Mouse (Mus musculus): ENCODE data around the gene Olfr477. TPM values are rescaled to one million over a fixed set of nuclear protein-coding genes. Genes with fewer than 3 reads are reported as not detected.

The Olfr477 gene
- polyA plus RNA-seq (2014; fragmentation: Illumina TruSeq; extraction: RNeasy Lipid Tissue Mini Kit (QIAGEN cat#74804); ENCODE audit: low read depth, low replicate concordance), result not detected

GRCm38 (mm10) chr7:107986393-107986792 lies at the start of gene Olfr477:
Olfr477 (plus strand) TSS chr7:107986693.

GRCm38 (mm10) chr7:107954343-107954742 lies 32.1 kb upstream of the Olfr477 start, which contains the start of gene Olfr474:
Olfr474 (plus strand) TSS chr7:107954643.

GRCm38 (mm10) chr7:107964503-107964902 lies 22.0 kb upstream of the Olfr477 start, which contains the start of gene Olfr476:
Olfr476 (plus strand) TSS chr7:107964803.

GRCm38 (mm10) chr7:108033889-108034288 lies 47.4 kb downstream of the Olfr477 start, which contains the start of gene Olfr478:
Olfr478 (minus strand) TSS chr7:108033989.

Other genes with a start within 250 kb of the Olfr477 start
- 10.8 TPM for gene Cyb5r2, start 228.7 kb upstream of the Olfr477 start, polyA plus RNA-seq (2014; fragmentation: Illumina TruSeq; extraction: RNeasy Lipid Tissue Mini Kit (QIAGEN cat#74804); ENCODE audit: low read depth, low replicate concordance)
- 426 TPM for gene Ovch2, start 185.5 kb upstream of the Olfr477 start, polyA plus RNA-seq (2014; fragmentation: Illumina TruSeq; extraction: RNeasy Lipid Tissue Mini Kit (QIAGEN cat#74804); ENCODE audit: low read depth, low replicate concordance)
- 0.94 TPM for gene Olfr467, start 174.4 kb upstream of the Olfr477 start, polyA plus RNA-seq (2014; fragmentation: Illumina TruSeq; extraction: RNeasy Lipid Tissue Mini Kit (QIAGEN cat#74804); ENCODE audit: low read depth, low replicate concordance)
- not detected for gene Olfr469, start 161.2 kb upstream of the Olfr477 start, polyA plus RNA-seq (2014; fragmentation: Illumina TruSeq; extraction: RNeasy Lipid Tissue Mini Kit (QIAGEN cat#74804); ENCODE audit: low read depth, low replicate concordance)
- gene Olfr470, start 139.2 kb upstream of the Olfr477 start, polyA plus RNA-seq (2014; fragmentation: Illumina TruSeq; extraction: RNeasy Lipid Tissue Mini Kit (QIAGEN cat#74804); ENCODE audit: low read depth, low replicate concordance), result not detected
- not detected for gene Olfr472, start 88.8 kb upstream of the Olfr477 start, polyA plus RNA-seq (2014; fragmentation: Illumina TruSeq; extraction: RNeasy Lipid Tissue Mini Kit (QIAGEN cat#74804); ENCODE audit: low read depth, low replicate concordance)
- gene Olfr473, start 56.2 kb upstream of the Olfr477 start, polyA plus RNA-seq (2014; fragmentation: Illumina TruSeq; extraction: RNeasy Lipid Tissue Mini Kit (QIAGEN cat#74804); ENCODE audit: low read depth, low replicate concordance), result not detected
- not detected for gene Olfr474, start 32.0 kb upstream of the Olfr477 start, polyA plus RNA-seq (2014; fragmentation: Illumina TruSeq; extraction: RNeasy Lipid Tissue Mini Kit (QIAGEN cat#74804); ENCODE audit: low read depth, low replicate concordance)
- gene Olfr476, start 21.9 kb upstream of the Olfr477 start, polyA plus RNA-seq (2014; fragmentation: Illumina TruSeq; extraction: RNeasy Lipid Tissue Mini Kit (QIAGEN cat#74804); ENCODE audit: low read depth, low replicate concordance), result not detected
- not detected for gene Olfr478, start 47.3 kb downstream of the Olfr477 start, polyA plus RNA-seq (2014; fragmentation: Illumina TruSeq; extraction: RNeasy Lipid Tissue Mini Kit (QIAGEN cat#74804); ENCODE audit: low read depth, low replicate concordance)
- not detected for gene Olfr479, start 64.0 kb downstream of the Olfr477 start, polyA plus RNA-seq (2014; fragmentation: Illumina TruSeq; extraction: RNeasy Lipid Tissue Mini Kit (QIAGEN cat#74804); ENCODE audit: low read depth, low replicate concordance)
- not detected for gene Olfr480, start 80.7 kb downstream of the Olfr477 start, polyA plus RNA-seq (2014; fragmentation: Illumina TruSeq; extraction: RNeasy Lipid Tissue Mini Kit (QIAGEN cat#74804); ENCODE audit: low read depth, low replicate concordance)
- gene Olfr481, start 93.2 kb downstream of the Olfr477 start, polyA plus RNA-seq (2014; fragmentation: Illumina TruSeq; extraction: RNeasy Lipid Tissue Mini Kit (QIAGEN cat#74804); ENCODE audit: low read depth, low replicate concordance), result not detected
- not detected for gene Olfr482, start 110.9 kb downstream of the Olfr477 start, polyA plus RNA-seq (2014; fragmentation: Illumina TruSeq; extraction: RNeasy Lipid Tissue Mini Kit (QIAGEN cat#74804); ENCODE audit: low read depth, low replicate concordance)
- gene Olfr483, start 114.2 kb downstream of the Olfr477 start, polyA plus RNA-seq (2014; fragmentation: Illumina TruSeq; extraction: RNeasy Lipid Tissue Mini Kit (QIAGEN cat#74804); ENCODE audit: low read depth, low replicate concordance), result not detected
- gene Olfr484, start 140.8 kb downstream of the Olfr477 start, polyA plus RNA-seq (2014; fragmentation: Illumina TruSeq; extraction: RNeasy Lipid Tissue Mini Kit (QIAGEN cat#74804); ENCODE audit: low read depth, low replicate concordance), result not detected
- gene Olfr485, start 173.2 kb downstream of the Olfr477 start, polyA plus RNA-seq (2014; fragmentation: Illumina TruSeq; extraction: RNeasy Lipid Tissue Mini Kit (QIAGEN cat#74804); ENCODE audit: low read depth, low replicate concordance), result not detected
- gene Olfr486, start 186.0 kb downstream of the Olfr477 start, polyA plus RNA-seq (2014; fragmentation: Illumina TruSeq; extraction: RNeasy Lipid Tissue Mini Kit (QIAGEN cat#74804); ENCODE audit: low read depth, low replicate concordance), result not detected
- gene Olfr487, start 227.9 kb downstream of the Olfr477 start, polyA plus RNA-seq (2014; fragmentation: Illumina TruSeq; extraction: RNeasy Lipid Tissue Mini Kit (QIAGEN cat#74804); ENCODE audit: low read depth, low replicate concordance), result not detected